Mouse (Mus musculus) layer of hippocampus, postnatal 14 days (tissue): ENCODE measurements around the gene Cage1. TPM values are rescaled to one million over a fixed set of nuclear protein-coding genes. Genes with fewer than 3 reads are reported as not detected.
A peak's percentile ranks its signal among the peaks of the same experiment; 100 is the strongest.

ENCODE experiments used
- DNase-seq, 2 experiments: peaks; one replicate each; pipeline ENCODE4 v3.0.0; 2021 to 2022; ENCODE audit warnings: low spot score in 2 of 2, mixed read lengths in 1 of 2
- microRNA-seq, 2 experiments: library from miRNA; unstranded; fragments of <30 nt; microRNA quantifications; one replicate each; pipeline ENCODE4 v1.2.0; 2021
- total RNA-seq, 2 experiments: library from RNA; stranded (reverse); gene quantifications; 2 replicates each; pipeline ENCODE4 v1.2.3; 2021

Gene Cage1
- total RNA-seq, 2 experiments from 2014 or later = 3.1 to 3.2 TPM

GRCm38 (mm10) chr13:37966256-37967051 lies 70.4 kb downstream of the Cage1 start:
- DNase-seq = no peak

DNA sequence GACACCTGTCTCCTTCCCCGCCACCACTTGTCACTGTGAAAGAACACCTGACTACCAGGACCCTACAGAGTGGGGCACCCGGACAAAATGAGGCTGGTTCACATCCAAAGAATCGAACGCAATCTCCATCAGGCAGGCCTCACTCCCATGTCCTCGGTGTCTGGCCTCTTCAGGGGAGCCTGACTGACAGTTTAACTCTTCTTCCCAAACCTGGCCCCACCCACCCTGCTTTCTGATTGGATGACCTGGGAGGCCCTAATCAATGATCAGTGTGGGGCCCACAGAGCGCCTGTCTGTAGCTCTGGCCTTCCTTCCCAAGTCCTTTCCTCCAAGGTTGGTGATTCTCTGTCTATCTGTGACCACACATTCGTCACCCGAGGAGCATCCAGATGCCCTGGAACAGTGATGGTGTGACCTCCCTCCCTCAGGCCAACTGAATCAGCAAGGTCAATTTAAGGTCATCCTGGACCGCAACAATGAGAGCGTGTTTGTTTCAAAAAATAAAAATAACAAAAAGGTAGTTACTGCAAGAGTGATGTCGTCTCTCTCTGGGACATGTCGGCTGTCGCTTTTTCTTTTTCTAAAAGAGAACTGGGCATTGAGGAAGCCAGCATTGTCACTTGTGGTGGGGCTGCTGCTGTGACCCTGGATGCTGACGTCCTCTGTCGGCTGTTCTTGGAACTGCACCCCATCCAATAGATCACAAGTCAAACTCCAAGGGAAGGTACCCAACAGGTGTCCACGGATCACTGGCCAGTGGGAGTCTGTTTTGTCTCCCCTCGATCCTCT lies 71.5 kb downstream of the Cage1 start:
- DNase-seq = no peak

DNA sequence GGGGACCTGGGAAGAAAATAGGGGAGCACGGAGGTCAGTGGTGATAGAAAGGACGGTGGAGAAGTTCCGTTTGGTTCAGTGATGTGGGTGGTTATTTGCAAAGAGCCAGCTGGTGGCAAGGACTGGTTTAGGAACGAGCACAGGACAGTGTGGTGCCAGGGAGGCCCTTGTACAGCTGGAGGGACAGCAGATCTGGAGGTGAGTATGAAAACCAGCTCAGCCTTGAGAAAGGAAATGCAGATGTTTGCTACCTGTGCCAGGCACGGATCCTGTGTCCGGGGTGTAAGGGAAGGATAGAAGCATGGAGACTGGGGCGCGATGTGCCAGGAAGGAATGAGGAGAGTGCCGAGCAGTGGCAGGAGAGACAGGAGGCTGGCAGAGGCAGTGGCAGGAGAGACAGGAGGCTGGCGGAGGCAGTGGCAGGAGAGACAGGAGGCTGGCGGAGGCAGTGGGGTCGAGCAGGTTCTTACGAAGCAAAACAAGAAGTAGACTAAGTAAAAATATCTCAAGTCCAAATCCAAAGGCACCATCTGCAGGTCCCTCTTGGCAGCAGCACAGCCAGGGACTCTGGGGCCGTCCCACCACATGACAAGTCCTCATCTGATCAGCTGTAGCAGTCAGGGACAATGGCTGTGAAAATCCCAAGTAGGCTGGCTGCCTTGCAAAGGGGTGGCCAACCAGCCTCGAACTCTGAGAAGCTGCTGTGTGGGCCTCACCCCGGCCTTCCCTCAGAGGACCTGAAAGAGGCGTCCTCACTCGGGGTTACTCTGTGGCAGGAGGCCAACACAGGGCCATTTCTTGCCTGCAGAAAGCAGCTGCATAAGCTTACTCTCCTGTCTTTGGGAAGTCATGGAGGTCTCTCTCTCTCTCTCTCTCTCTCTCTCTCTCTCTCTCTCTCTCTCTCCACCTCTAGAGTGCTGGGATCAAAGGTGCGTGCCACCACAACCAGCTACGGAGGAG lies 72.5 kb downstream of the Cage1 start:
- DNase-seq = no peak

- peak; percentile 70 to 75 for DNase-seq
These were observed 73.4 kb downstream of the Cage1 start for GRCm38 (mm10) chr13:37963354-37964007.

DNA sequence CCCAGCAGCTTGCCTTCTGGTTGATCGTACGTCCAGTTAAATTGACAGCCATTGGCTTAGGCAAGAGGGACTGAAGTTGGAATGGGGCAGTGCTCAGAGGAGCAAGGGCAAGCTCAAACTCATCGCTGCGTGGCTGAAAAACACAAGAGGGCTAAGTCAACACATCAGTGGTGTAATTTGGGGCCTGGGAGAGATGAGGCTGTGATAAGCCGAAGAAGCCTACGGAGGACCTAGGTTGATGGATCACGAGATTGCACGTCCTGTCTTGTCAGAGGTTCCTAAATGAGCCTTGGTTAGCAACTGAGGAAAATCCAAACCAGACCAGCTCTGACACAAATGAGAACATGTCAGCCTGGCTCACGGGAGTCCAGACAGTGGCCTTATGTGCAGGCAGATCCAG lies 74.3 kb downstream of the Cage1 start:
- DNase-seq = no peak

- no peak for DNase-seq
These were observed 76.9 kb downstream of the Cage1 start for GRCm38 (mm10) chr13:37959936-37960335.

- DNase-seq = no peak
These were observed 77.5 kb downstream of the Cage1 start for GRCm38 (mm10) chr13:37959239-37959907.

- DNase-seq = no peak
These were observed 78.2 kb downstream of the Cage1 start for GRCm38 (mm10) chr13:37958498-37959238.

Small RNA genes lying within 50 kb of the gene (microRNA-seq; reads per million reads assigned to microRNA genes)
- gene Gm27387 = 0 reads per million in 2 experiments

Other genes starting within 250 kb of the Cage1 start
- 10 to 100 TPM; 81.9 to 82.1 TPM for gene Ssr1, start 42.9 kb downstream of the Cage1 start, total RNA-seq
- 10 to 100 TPM; 21.0 to 29.2 TPM for gene Riok1, start 74 bp downstream of the Cage1 start, total RNA-seq
- 1 to 10 TPM; 7.8 to 8.0 TPM for gene Dsp, start 114.2 kb upstream of the Cage1 start, total RNA-seq
- 10 to 100 TPM; 25.2 to 26.2 TPM for gene Snrnp48, start 167.9 kb upstream of the Cage1 start, total RNA-seq